Mouse (Mus musculus) urinary bladder, postnatal 25 days (tissue): ENCODE measurements around the gene Lrrc8d.

Experiments
- DNase-seq: peaks from one replicate; pipeline ENCODE4 v3.0.0; 2022; ENCODE audit warnings: low spot score

The Lrrc8d gene

GRCm38 (mm10) chr5:105718138-105718670 is 18.4 kb downstream of the Lrrc8d start:
- DNase-seq, result no peak

- DNase-seq, result no peak
Observed at GRCm38 (mm10) chr5:105721267-105721666, 21.5 kb downstream of the Lrrc8d start.

DNA sequence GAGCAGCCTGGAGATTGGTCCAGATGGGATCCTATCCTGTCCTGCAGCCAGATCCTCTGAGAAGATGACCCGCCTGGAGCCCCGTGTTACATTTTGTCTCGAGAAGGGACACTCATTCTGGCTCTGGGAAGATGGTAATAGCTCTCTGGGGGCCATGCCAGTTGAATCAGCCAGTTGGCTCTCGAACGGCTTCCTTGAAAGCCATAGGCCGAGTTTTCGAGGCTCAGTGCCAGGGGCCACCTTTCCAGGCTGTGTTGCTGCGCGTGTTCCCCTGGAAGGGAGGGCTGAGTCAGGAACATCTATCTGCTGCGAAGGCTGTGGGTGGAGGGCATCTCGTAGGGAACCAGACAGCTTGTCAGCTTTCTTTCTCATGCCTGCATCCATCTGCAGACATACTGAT is 23.0 kb downstream of the Lrrc8d start:
- no peak for DNase-seq

DNA sequence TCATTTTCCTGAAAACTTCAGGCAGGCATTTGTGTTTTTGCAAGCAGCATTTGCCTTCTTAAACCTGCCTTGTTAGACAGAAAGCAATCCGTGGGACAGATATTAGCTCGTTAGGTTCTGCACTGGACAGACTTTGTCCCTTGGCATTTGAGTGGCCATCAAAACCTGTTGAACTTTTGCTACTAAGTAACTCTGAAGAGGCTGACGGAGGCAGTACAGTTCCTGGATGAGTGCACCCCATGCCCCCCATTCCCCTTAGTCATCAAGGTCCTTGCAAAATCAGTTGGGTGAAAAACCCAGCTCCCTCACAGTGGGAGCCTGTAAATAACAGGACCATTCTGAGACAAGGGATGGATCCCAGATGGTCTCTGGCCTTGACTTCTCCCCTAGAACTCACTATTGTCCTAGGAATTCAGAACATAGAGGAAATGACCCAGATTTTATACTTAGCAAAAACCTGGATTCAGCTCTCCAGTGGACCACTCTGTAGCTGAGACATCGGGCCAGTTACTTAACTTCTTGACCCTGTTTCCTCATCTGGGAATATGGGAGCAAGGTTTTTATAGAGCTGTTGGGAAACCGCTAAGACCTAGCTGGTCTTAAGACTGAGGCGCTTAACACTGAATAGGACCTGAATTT is 30.5 kb downstream of the Lrrc8d start:
- DNase-seq, result no peak

DNA sequence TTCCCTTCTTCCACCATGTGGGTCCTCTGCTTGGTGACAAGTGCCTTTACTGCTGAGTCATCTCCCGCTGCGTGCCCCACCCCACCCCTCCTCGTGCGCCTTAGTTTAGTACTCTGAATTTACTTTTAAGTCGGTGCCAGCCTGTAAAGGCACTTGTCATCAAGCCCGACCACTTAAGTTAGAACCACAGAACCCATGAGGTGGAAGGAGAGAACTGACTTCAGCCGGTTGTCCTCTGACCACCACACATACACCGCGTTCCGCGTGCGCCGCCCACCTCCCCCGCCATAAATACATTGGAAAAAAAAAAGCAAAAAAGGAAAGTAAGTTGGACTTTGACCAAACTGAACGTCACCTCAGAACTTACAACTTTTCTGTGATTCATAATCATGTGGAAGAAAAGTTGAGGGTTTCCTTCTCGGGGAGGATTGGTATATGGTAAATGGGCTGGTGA is 31.4 kb downstream of the Lrrc8d start:
- no peak for DNase-seq

DNA sequence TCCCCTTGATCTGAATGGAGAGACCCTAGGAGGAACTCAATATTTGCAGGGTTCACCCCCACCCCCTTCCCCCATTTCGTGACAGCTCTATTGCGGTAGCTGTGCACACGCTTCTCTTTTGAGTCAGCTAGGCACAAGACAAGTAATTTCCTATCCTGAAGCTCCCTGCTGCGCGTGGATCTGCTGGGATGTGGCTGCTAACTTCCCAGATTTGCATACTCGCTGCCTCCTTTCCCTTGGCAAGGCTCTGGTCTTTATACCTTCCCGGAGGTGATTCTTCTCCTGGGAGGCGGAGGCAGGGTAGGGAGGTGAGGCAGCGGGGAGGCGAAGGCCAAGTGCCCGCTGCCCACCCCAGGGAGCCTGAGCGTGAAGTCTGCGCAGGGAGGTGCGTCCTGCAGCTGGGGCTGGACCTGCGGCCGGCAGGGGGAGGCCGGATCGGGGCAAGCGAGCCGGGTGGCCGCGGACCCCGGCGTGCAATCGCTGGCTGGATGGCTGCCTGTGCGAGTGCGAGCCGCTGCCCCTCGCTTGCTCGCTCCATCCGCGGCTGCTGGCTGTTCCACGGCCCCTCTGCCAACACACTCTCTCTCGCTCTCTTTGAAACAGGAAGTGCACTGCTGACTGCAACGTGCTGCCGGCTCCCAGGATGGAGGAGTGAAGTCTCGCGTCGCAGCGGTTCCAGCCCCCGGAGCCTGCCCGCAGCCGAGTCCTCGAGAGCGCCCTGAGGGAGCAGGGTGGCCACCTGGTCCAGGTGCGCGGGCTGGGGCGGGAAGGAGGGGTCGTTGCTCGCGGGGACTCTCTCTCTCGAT is 32.1 kb downstream of the Lrrc8d start:
- peak; percentile 46 for DNase-seq

- DNase-seq, result peak; percentile 18
Observed at GRCm38 (mm10) chr5:105732433-105732891, 32.7 kb downstream of the Lrrc8d start.

GRCm38 (mm10) chr5:105733226-105733625 is 33.5 kb downstream of the Lrrc8d start:
- DNase-seq, result no peak

DNA sequence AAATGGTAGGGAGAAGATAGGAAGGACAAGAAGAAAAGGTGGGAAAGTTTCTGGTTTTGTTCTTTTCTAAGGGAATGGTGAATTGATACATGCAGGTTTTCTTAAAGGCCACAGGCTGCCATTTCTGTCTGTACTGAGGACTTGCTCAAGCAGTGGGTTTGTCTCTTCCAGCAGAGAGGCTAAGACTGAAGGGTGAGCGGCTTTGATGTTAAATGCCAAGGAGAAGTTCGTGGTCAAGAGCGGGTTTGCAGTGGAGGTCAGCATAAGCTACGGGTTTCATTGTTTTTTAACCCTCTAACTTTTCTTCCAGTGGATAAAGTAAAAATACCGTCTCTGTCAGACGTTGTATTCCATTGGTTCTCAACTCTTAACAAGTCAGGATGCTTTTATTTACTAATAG is 36.6 kb downstream of the Lrrc8d start:
- DNase-seq, result no peak

- no peak for DNase-seq
Observed at GRCm38 (mm10) chr5:105737145-105737544, 37.4 kb downstream of the Lrrc8d start.

- DNase-seq, result no peak
Observed at GRCm38 (mm10) chr5:105740437-105740836, 40.7 kb downstream of the Lrrc8d start.

GRCm38 (mm10) chr5:105742641-105743040 is 42.9 kb downstream of the Lrrc8d start:
- DNase-seq, result no peak

GRCm38 (mm10) chr5:105745324-105745723 is 45.6 kb downstream of the Lrrc8d start:
- DNase-seq, result no peak

GRCm38 (mm10) chr5:105745927-105746454 is 46.2 kb downstream of the Lrrc8d start:
- DNase-seq, result no peak

- no peak for DNase-seq
Observed at GRCm38 (mm10) chr5:105754803-105755202, 55.0 kb downstream of the Lrrc8d start.

DNA sequence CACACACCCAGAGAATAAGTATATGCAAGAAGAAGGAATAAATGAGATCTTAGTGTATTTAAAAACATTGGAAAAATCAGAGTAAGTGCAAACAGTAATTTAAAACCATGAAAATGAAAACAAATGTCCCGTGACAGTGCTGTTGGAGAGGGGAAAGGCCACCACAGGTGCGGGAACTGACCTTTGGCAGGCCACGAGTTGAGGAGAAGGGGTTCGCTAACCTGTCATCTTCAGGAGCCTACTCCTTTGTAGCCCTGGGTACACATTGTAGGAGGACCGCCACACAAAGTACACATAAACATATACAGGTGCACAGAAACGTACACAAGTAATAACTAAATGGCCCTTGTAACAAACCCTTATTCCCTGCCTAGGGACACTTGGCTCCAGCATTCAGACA is 55.7 kb downstream of the Lrrc8d start:
- no peak for DNase-seq

DNA sequence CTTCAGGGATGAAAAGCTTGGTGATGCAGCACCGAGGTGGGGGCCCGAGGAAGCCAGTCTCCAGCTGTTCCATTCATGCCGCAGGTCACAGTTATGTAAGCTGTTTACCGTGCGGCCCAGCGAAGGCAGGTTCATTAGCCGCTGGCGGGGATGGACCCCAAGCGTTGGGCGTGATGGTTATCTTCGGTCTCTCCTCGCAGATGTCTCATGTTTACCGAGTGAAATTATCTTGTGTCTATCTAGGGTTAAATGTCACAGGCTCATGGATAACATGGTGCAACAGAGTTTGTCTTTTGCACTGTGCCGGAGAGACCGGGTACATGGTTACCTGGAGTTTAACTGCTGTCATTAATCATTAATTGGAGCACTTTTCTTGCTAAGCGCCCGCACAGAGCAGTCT is 58.2 kb downstream of the Lrrc8d start:
- no peak for DNase-seq

- DNase-seq, result no peak
Observed at GRCm38 (mm10) chr5:105758866-105759265, 59.1 kb downstream of the Lrrc8d start.

GRCm38 (mm10) chr5:105761848-105762482 is 62.2 kb downstream of the Lrrc8d start:
- no peak for DNase-seq

- no peak for DNase-seq
Observed at GRCm38 (mm10) chr5:105764369-105764768, 64.6 kb downstream of the Lrrc8d start.

DNA sequence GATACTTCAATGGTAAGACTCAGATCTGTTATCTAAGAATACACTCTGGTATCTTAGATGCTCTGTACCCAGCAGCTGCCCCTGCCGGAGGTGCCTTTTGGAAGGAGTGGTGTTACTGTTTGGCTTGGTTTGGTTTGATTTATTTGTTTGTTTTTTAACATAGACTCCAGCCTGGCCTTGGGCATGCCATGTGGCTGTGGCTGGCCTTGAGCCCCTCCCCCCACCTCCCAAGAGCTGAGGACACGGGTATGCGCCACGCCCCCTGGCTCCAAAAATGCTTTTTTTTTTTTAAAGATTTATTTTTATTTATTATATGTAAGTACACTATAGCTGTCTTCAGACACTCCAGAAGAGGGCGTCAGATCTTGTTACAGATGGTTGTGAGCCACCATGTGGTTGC is 65.6 kb downstream of the Lrrc8d start:
- no peak for DNase-seq

GRCm38 (mm10) chr5:105776368-105776767 is 76.6 kb downstream of the Lrrc8d start:
- DNase-seq, result no peak
